Mouse (Mus musculus) hindbrain, embryonic 16.5 days (tissue): ENCODE measurements at regions not wholly inside any gene's neighbourhood (a gene's known extent, or its start where the extent isn't known, plus 50 kb on each side); places are given as distances from the start of the nearest gene placed in this dataset.

Experiments used
- ATAC-seq: fragments of 200-750 bp; cut with Nextera tagmentation; 2 replicates; pipeline ENCODE4 v1.8.0; 2017; ENCODE audit warnings: moderate TSS enrichment, moderate library complexity
- H3K27ac ChIP-seq: fragments of 300-500 bp; sonication (generic); 2 replicates; pipeline ENCODE4 v1.5.1; 2014; ENCODE audit warnings: low read depth, mild to moderate bottlenecking, control low read depth, low read length, moderate library complexity
- H3K27me3 ChIP-seq: fragments of 300-500 bp; sonication (generic); replicated peaks from 2 replicates; pipeline ENCODE4 v1.6.1; 2014; ENCODE audit warnings: low read length; ENCODE audit not compliant: control insufficient read depth, insufficient read depth
- H3K36me3 ChIP-seq: fragments of 300-500 bp; sonication (generic); 2 replicates; pipeline ENCODE4 v1.6.1; 2014; ENCODE audit warnings: mild to moderate bottlenecking, low read length, moderate library complexity, mixed read lengths; ENCODE audit not compliant: control insufficient read depth, insufficient read depth
- H3K4me1 ChIP-seq: fragments of 300-500 bp; sonication (generic); 2 replicates; pipeline ENCODE4 v1.6.1; 2014; ENCODE audit warnings: low read depth, low read length; ENCODE audit not compliant: control insufficient read depth, insufficient read depth
- H3K4me2 ChIP-seq: fragments of 300-500 bp; sonication (generic); 2 replicates; pipeline ENCODE4 v1.6.1; 2014; ENCODE audit warnings: mild to moderate bottlenecking, low read length, control low read depth, moderate library complexity
- H3K4me3 ChIP-seq: fragments of 300-500 bp; sonication (generic); 2 replicates; pipeline ENCODE4 v1.5.1; 2014; ENCODE audit warnings: mild to moderate bottlenecking, low read length, control low read depth, moderate library complexity
- H3K9ac ChIP-seq: fragments of 300-500 bp; sonication (generic); 2 replicates; pipeline ENCODE4 v1.6.1; 2014; ENCODE audit warnings: low read depth, mild to moderate bottlenecking, control low read depth, low read length, moderate library complexity
- H3K9me3 ChIP-seq: fragments of 300-500 bp; sonication (generic); 2 replicates; pipeline ENCODE4 v1.6.1; 2014; ENCODE audit warnings: mild to moderate bottlenecking, low read length, moderate library complexity; ENCODE audit not compliant: control insufficient read depth
- WGBS: fragments of 180-500 bp; shearing (Covaris S2); extraction: QIAGEN DNeasy Blood & Tissue Kit; methylation state at CpG from one replicate; pipeline ENCODE4 v1.1.7; 2014; 5-methylcytosine and 5-hydroxymethylcytosine counted together

GRCm38 (mm10) chr11:28782486-28782885, 70.5 kb upstream of the Efemp1 start:
- H3K4me3 ChIP-seq = no peak overlapping the region
- H3K27me3 ChIP-seq = no peaks in the 10 kb centered on the region
- no peaks in the 10 kb centered on the region; the same call in 1 of the 2 replicates for H3K9me3 ChIP-seq
- H3K9ac ChIP-seq = no peak overlapping the region
- H3K4me2 ChIP-seq = no peak overlapping the region
- 74% methylated on average over 2 of the region's 2 CpGs for WGBS
- no peak overlapping the region for H3K27ac ChIP-seq
- no peaks in the 10 kb centered on the region for H3K4me1 ChIP-seq
- no peaks in the 10 kb centered on the region for H3K36me3 ChIP-seq
- no peak for ATAC-seq

- no peaks in the 10 kb centered on the region for H3K36me3 ChIP-seq
- H3K27ac ChIP-seq = no peak overlapping the region
- H3K9me3 ChIP-seq = no peaks in the 10 kb centered on the region
- 81% methylated on average over 1 of the region's 1 CpGs for WGBS
- H3K27me3 ChIP-seq = no peaks in the 10 kb centered on the region
- H3K9ac ChIP-seq = no peak overlapping the region
- no peak overlapping the region for H3K4me3 ChIP-seq
- H3K4me2 ChIP-seq = no peak overlapping the region
- no peak for ATAC-seq
- H3K4me1 ChIP-seq = no peaks in the 10 kb centered on the region
Observed at GRCm38 (mm10) chr11:28770831-28771230, 82.2 kb upstream of the Efemp1 start.

- no peaks in the 10 kb centered on the region for H3K27me3 ChIP-seq
- H3K4me3 ChIP-seq = no peak overlapping the region
- H3K27ac ChIP-seq = no peak overlapping the region
- H3K36me3 ChIP-seq = no peaks in the 10 kb centered on the region
- no peak for ATAC-seq
- no peak overlapping the region for H3K4me2 ChIP-seq
- H3K9me3 ChIP-seq = no peaks in the 10 kb centered on the region
- no peak overlapping the region for H3K9ac ChIP-seq
- no peaks in the 10 kb centered on the region for H3K4me1 ChIP-seq
Observed at GRCm38 (mm10) chr11:28760751-28761150, 92.3 kb upstream of the Efemp1 start.

GRCm38 (mm10) chr11:28734941-28735597, 117.9 kb upstream of the Efemp1 start:
- Histone ChIP-seq H3K4me2 (peak overlapping the region; percentile 52), H3K4me3 (peak overlapping the region; percentile 27), H3K9ac (peak overlapping the region; percentile 50), H3K27me3 (no peaks in the 10 kb centered on the region; the same call in 1 of the 2 replicates), H3K27ac (peak overlapping the region; percentile 56), H3K36me3 (no peaks in the 10 kb centered on the region), H3K9me3 (no peaks in the 10 kb centered on the region), H3K4me1 (no peaks in the 10 kb centered on the region; the same call in none of the 2 replicates)
- WGBS = under 1% methylated on average over 8 of the region's 8 CpGs
- peak; percentile 94 for ATAC-seq

- no peak for ATAC-seq
- H3K9ac ChIP-seq = no peak overlapping the region
- H3K4me2 ChIP-seq = peak overlapping the region; percentile 52; the same call in 1 of the 2 replicates
- 15% methylated on average over 1 of the region's 1 CpGs for WGBS
- no peak overlapping the region for H3K4me3 ChIP-seq
- no peaks in the 10 kb centered on the region for H3K36me3 ChIP-seq
- H3K4me1 ChIP-seq = no peaks in the 10 kb centered on the region; the same call in none of the 2 replicates
- H3K27ac ChIP-seq = no peak overlapping the region
- H3K27me3 ChIP-seq = no peaks in the 10 kb centered on the region; the same call in 1 of the 2 replicates
- no peaks in the 10 kb centered on the region for H3K9me3 ChIP-seq
Observed at GRCm38 (mm10) chr11:28734581-28734931, 118.4 kb upstream of the Efemp1 start.

GRCm38 (mm10) chr11:28733877-28734580, 119.0 kb upstream of the Efemp1 start:
- Histone ChIP-seq H3K9me3 (no peaks in the 10 kb centered on the region), H3K27me3 (no peaks in the 10 kb centered on the region; the same call in 1 of the 2 replicates), H3K4me2 (no peak overlapping the region), H3K27ac (no peak overlapping the region), H3K4me3 (no peak overlapping the region), H3K9ac (no peak overlapping the region), H3K4me1 (no peaks in the 10 kb centered on the region; the same call in none of the 2 replicates), H3K36me3 (no peaks in the 10 kb centered on the region)
- 25% methylated on average over 3 of the region's 3 CpGs for WGBS
- no peak for ATAC-seq

- Histone ChIP-seq H3K9me3 (no peaks in the 10 kb centered on the region), H3K4me1 (no peaks in the 10 kb centered on the region; the same call in 1 of the 2 replicates), H3K27ac (no peak overlapping the region), H3K9ac (no peak overlapping the region), H3K36me3 (no peaks in the 10 kb centered on the region), H3K4me2 (no peak overlapping the region), H3K4me3 (no peak overlapping the region), H3K27me3 (no peaks in the 10 kb centered on the region; the same call in 1 of the 2 replicates)
- 0 out of 2 replicates have a peak, but pooled peaks have one; percentile 38 for ATAC-seq
- WGBS = 45% methylated on average over 2 of the region's 2 CpGs
Observed at GRCm38 (mm10) chr11:28730140-28730539, 122.9 kb upstream of the Efemp1 start.

GRCm38 (mm10) chr11:28709511-28709910, 125.4 kb upstream of the Ccdc85a start:
- ATAC-seq = no peak

GRCm38 (mm10) chr11:28708431-28708830, 124.3 kb upstream of the Ccdc85a start:
- Histone ChIP-seq H3K36me3 (no peaks in the 10 kb centered on the region), H3K4me2 (no peak overlapping the region), H3K4me1 (no peaks in the 10 kb centered on the region), H3K27ac (no peak overlapping the region), H3K4me3 (no peak overlapping the region), H3K9me3 (no peaks in the 10 kb centered on the region), H3K9ac (no peak overlapping the region), H3K27me3 (no peaks in the 10 kb centered on the region)
- ATAC-seq = no peak
- WGBS = 98% methylated on average over 6 of the region's 6 CpGs

More at GRCm38 (mm10) chr11:28709511-28709910, 125.4 kb upstream of the Ccdc85a start:
- Histone ChIP-seq H3K4me1 (no peaks in the 10 kb centered on the region), H3K4me3 (no peak overlapping the region), H3K36me3 (no peaks in the 10 kb centered on the region), H3K9ac (no peak overlapping the region), H3K27me3 (no peaks in the 10 kb centered on the region), H3K27ac (no peak overlapping the region), H3K9me3 (no peaks in the 10 kb centered on the region), H3K4me2 (no peak overlapping the region)
- whole genome bisulfite sequencing = 70% methylated on average over 3 of the region's 3 CpGs
